Mouse (Mus musculus): ENCODE data around the gene BC048562.

DNA sequence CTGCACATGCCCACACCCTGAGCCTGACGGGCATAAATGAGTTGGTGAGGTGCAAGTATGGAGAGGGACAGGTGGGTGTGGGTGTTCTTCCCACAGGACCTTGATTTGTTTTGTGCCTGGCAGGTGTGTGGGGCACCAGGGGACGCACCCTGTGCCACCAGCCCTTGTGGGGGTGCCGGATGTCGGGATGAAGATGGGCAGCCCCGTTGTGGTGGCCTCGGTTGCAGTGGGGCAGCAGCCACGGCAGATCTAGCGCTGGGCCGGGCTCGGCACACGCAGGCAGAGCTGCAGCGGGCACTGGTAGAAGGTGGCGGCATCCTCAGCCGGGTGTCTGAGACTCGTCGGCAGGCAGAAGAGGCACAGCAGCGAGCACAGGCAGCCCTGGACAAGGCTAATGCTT, 52.1 kb downstream of the BC048562 start:
- TF ChIP-seq CTCF (IDR thresholded peaks at IDR 0.05; ENCODE audit: low read depth) (no peak), EP300 (IDR thresholded peaks at IDR 0.05; ENCODE audit: low read depth) (no peak)

Measured in liver, postnatal 0 days (tissue).